Mouse (Mus musculus) midbrain, embryonic 12.5 days (tissue): Measurements from ENCODE around the gene Sumo1. TPM values are rescaled to one million over a fixed set of nuclear protein-coding genes. Genes with fewer than 3 reads are reported as not detected.

ENCODE experiments used
- ATAC-seq: fragments of 200-750 bp; cut with Nextera tagmentation; 2 replicates; pipeline ENCODE4 v1.8.0; 2017; ENCODE audit warnings: low read depth, moderate TSS enrichment, moderate library complexity; ENCODE audit not compliant: low FRiP score
- H3K27ac ChIP-seq: fragments of 300-500 bp; sonication (generic); replicated peaks from 2 replicates; pipeline ENCODE4 v1.5.1; 2016; ENCODE audit warnings: mild to moderate bottlenecking
- H3K27me3 ChIP-seq: fragments of 300-500 bp; sonication (generic); 2 replicates; pipeline ENCODE4 v1.6.1; 2016; ENCODE audit warnings: mild to moderate bottlenecking
- H3K36me3 ChIP-seq: fragments of 300-500 bp; sonication (generic); 2 replicates; pipeline ENCODE4 v1.6.1; 2016
- H3K4me1 ChIP-seq: fragments of 300-500 bp; sonication (generic); 2 replicates; pipeline ENCODE4 v1.6.1; 2016
- H3K4me2 ChIP-seq: fragments of 300-500 bp; sonication (generic); replicated peaks from 2 replicates; pipeline ENCODE4 v1.6.1; 2016; ENCODE audit warnings: mild to moderate bottlenecking, moderate library complexity
- H3K4me3 ChIP-seq: fragments of 300-500 bp; sonication (generic); 2 replicates; pipeline ENCODE4 v1.5.1; 2016; ENCODE audit warnings: mild to moderate bottlenecking
- H3K9ac ChIP-seq: fragments of 300-500 bp; sonication (generic); replicated peaks from 2 replicates; pipeline ENCODE4 v1.6.1; 2016; ENCODE audit warnings: mild to moderate bottlenecking, moderate library complexity
- H3K9me3 ChIP-seq: fragments of 300-500 bp; sonication (generic); 2 replicates; pipeline ENCODE4 v1.6.1; 2016; ENCODE audit warnings: mild to moderate bottlenecking
- WGBS: fragments of 180-500 bp; shearing (Covaris S2); methylation state at CpG from one replicate; pipeline ENCODE4 v1.1.7; 2016; 5-methylcytosine and 5-hydroxymethylcytosine counted together
- polyA plus RNA-seq: library from polyadenylated mRNA; unstranded; fragments of >200 nt; fragmentation: Nextera tagmentation; extraction: Ambion mirVana; gene quantifications from 2 replicates; pipeline ENCODE4 v1.2.1, GENCODE M21; 2016

The Sumo1 gene
- 481 and 502 TPM in 2 replicates for polyA plus RNA-seq

DNA sequence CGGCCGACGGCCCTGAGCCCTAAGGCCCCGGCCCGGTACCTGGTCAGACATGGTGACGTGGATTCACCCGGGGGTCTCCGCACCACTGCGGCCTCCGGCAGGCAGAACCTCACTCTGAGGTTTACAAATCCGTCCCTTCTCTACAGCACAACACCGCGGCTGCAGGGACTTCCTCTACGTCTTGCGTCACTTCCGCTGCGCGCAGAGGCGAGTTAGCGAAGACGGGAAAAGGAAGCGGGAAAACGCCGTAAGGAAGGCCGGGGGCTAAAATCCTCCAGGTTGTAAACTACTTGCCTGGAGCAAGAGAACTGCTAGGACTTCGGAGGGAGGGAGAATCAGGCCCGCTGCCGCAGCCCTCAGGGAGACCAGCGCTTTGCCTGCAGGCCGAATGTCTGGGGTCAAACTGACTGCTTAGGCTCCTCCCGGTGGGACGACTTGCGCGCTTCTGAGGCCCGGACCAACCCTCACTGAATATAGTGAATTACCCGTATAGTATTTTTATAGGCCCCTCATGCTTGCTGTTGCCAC is at the start of gene Sumo1:
Gene Sumo1 (minus strand): TSS at position 194 of the 528 bp plus-strand sequence.
- H3K27ac ChIP-seq: peak within 1 kb of the TSS; percentile 95
- ATAC-seq: peak; percentile 95
- peak within 1 kb of the TSS; percentile 97 for H3K9ac ChIP-seq
- H3K4me2 ChIP-seq: peak within 1 kb of the TSS; percentile 79
- H3K9me3 ChIP-seq: no peaks in the 10 kb centered on the region
- under 1% methylated on average over 36 of the region's 36 CpGs for WGBS
- no peaks in the 10 kb centered on the region for H3K27me3 ChIP-seq
- H3K36me3 ChIP-seq: 0 out of 2 replicates have a peak, but pooled peaks cover 3% of the 10 kb centered on the region
- peak within 1 kb of the TSS; percentile 90 for H3K4me3 ChIP-seq
- peaks cover 21% of the 10 kb centered on the region for H3K4me1 ChIP-seq

DNA sequence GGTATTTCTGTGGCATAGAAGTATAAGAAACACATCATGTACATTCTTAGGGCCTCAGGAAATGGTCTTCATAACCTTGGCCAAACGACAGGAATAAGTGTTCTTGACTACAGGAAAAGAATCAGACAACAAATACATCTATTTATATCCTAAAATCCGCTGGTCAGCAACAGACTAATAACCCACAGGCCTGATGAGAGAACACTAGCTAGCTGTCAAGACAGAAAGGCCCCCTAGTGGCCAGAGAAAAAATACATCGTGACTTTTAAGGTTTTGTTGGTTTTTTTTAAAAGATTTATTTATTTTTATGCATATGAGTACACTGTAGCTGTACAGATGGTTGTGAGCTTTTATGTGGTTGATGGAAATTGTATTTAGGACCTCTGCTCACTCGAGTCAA is 49.3 kb upstream of the Sumo1 start:
- peaks cover 35% of the 10 kb centered on the region for H3K36me3 ChIP-seq
- H3K27ac ChIP-seq: no peak overlapping the region
- WGBS: 58% methylated on average over 4 of the region's 4 CpGs
- H3K4me1 ChIP-seq: no peaks in the 10 kb centered on the region
- H3K4me3 ChIP-seq: no peak overlapping the region
- ATAC-seq: no peak
- no peak overlapping the region for H3K4me2 ChIP-seq
- H3K9me3 ChIP-seq: no peaks in the 10 kb centered on the region
- no peaks in the 10 kb centered on the region for H3K27me3 ChIP-seq
- H3K9ac ChIP-seq: no peak overlapping the region

DNA sequence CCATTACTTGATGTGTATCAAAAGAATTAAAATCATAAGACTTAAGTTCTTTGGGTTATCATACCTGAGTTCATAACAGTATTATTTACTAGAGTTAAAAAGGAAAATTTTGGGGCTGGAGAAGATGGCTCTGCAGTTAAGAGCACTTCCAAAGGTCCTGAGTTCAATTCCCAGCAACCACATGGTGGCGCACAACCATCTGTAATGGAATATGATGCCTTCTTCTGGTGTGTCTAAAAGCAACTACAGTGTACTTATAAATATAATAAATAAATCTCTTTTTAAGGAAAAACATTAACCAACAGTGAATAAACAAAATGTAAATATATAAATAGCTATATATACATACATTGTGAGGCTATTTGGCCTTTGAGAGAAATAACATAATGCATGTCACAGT is 31.1 kb upstream of the Sumo1 start:
- H3K27ac ChIP-seq: no peak overlapping the region
- no peak overlapping the region for H3K4me2 ChIP-seq
- H3K4me3 ChIP-seq: no peak overlapping the region
- H3K4me1 ChIP-seq: no peaks in the 10 kb centered on the region
- WGBS: 88% methylated on average over 1 of the region's 1 CpGs
- no peaks in the 10 kb centered on the region for H3K9me3 ChIP-seq
- no peaks in the 10 kb centered on the region for H3K27me3 ChIP-seq
- H3K9ac ChIP-seq: no peak overlapping the region
- ATAC-seq: no peak
- peaks cover 76% of the 10 kb centered on the region for H3K36me3 ChIP-seq

DNA sequence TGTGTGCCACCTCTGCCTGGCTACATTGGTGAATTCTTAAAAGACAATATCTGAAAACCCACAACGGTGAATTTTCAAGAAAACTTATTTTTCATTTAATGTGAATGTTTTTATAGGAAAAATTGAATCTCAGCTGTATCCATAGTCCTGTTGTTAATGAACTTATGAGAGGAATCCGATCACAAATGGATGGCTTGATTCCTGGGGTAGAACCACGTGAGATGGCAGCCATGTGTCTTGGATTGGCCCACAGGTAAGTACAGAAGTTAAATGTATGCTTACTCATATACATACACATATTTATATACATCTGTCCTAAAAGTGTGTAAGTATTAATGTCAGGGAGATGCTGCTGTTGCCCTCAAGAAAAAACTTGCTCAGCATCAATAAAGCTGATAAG is 27.6 kb upstream of the Sumo1 start:
- H3K9me3 ChIP-seq: no peaks in the 10 kb centered on the region
- H3K27me3 ChIP-seq: no peaks in the 10 kb centered on the region
- no peak overlapping the region for H3K9ac ChIP-seq
- H3K27ac ChIP-seq: no peak overlapping the region
- no peak for ATAC-seq
- H3K4me1 ChIP-seq: no peaks in the 10 kb centered on the region
- H3K4me2 ChIP-seq: no peak overlapping the region
- no peak overlapping the region for H3K4me3 ChIP-seq
- H3K36me3 ChIP-seq: peaks cover 77% of the 10 kb centered on the region
- WGBS: 94% methylated on average over 3 of the region's 3 CpGs

DNA sequence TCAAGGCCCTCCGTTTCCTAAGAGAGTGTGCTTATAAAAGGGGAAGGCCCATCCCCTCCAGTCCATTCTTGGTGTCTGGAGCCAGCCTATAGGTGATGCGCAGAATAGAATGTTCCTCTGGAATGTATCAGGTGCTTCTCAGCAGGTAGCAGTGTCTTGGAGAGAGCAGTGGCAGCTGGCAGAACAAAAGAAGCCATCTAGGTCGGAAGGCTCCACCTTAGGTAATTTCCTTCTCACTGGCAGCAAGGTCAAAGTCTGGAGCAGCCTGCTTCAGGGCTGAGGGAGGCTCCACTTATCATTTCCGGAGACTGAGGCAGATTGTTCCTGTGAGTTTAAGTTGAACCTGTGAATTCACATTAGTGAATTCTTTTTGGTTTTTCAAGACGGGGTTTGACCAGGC is 27.1 kb upstream of the Sumo1 start:
- H3K36me3 ChIP-seq: peaks cover 82% of the 10 kb centered on the region
- H3K9ac ChIP-seq: no peak overlapping the region
- no peak overlapping the region for H3K4me3 ChIP-seq
- ATAC-seq: no peak
- H3K9me3 ChIP-seq: no peaks in the 10 kb centered on the region
- H3K4me2 ChIP-seq: no peak overlapping the region
- no peaks in the 10 kb centered on the region for H3K4me1 ChIP-seq
- 93% methylated on average over 5 of the region's 5 CpGs for WGBS
- H3K27me3 ChIP-seq: no peaks in the 10 kb centered on the region
- no peak overlapping the region for H3K27ac ChIP-seq

DNA sequence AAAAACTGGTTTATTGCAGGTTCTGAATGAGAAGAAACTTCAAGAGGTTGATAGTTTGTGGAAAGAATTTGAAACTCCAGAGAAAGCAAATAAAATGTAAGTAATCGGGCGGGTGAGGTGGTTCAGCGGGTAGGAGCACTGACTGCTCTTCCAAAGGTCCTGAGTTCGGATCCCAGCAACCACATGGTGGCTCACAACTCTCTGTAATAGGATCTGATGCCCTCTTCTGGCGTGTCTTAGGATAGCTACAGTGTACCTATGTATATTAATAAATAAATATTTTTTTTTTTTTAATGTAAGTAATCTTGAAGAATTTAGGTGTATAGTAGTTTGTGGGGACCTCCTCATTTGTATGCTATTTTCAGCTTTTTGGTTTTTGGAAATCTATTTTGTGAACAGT is 19.8 kb upstream of the Sumo1 start:
- Histone ChIP-seq H3K4me1 (peaks cover 15% of the 10 kb centered on the region), H3K4me2 (no peak overlapping the region), H3K27ac (no peak overlapping the region), H3K36me3 (peaks cover 44% of the 10 kb centered on the region), H3K9me3 (no peaks in the 10 kb centered on the region), H3K9ac (no peak overlapping the region), H3K27me3 (no peaks in the 10 kb centered on the region), H3K4me3 (no peak overlapping the region)
- no peak for ATAC-seq
- 91% methylated on average over 5 of the region's 5 CpGs for WGBS

DNA sequence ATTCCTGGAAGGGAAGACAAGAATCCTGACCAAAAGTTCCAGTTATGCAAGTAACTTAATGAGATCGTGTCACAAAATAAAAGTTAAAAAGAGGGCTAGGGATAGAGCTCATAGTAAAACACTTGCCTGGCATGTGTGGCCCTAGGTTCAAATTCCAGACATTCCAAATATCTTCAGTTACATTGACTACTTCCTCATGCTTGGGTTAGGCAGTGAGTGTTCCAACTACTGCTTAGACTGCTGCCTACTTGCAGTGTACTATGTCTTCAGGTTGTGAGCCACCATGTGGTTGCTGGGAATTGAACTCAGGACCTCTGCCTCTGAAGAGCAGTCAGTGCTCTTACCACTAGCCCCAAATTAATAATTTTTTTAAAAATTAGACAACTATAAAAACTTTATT is 16.9 kb upstream of the Sumo1 start:
- WGBS: 85% methylated on average over 1 of the region's 1 CpGs
- no peak overlapping the region for H3K4me3 ChIP-seq
- H3K4me2 ChIP-seq: no peak overlapping the region
- no peak overlapping the region for H3K27ac ChIP-seq
- no peaks in the 10 kb centered on the region; the same call in 1 of the 2 replicates for H3K27me3 ChIP-seq
- H3K9ac ChIP-seq: no peak overlapping the region
- no peak for ATAC-seq
- peaks cover 20% of the 10 kb centered on the region; the same call in 1 of the 2 replicates for H3K36me3 ChIP-seq
- no peaks in the 10 kb centered on the region for H3K9me3 ChIP-seq
- H3K4me1 ChIP-seq: peaks cover 15% of the 10 kb centered on the region

DNA sequence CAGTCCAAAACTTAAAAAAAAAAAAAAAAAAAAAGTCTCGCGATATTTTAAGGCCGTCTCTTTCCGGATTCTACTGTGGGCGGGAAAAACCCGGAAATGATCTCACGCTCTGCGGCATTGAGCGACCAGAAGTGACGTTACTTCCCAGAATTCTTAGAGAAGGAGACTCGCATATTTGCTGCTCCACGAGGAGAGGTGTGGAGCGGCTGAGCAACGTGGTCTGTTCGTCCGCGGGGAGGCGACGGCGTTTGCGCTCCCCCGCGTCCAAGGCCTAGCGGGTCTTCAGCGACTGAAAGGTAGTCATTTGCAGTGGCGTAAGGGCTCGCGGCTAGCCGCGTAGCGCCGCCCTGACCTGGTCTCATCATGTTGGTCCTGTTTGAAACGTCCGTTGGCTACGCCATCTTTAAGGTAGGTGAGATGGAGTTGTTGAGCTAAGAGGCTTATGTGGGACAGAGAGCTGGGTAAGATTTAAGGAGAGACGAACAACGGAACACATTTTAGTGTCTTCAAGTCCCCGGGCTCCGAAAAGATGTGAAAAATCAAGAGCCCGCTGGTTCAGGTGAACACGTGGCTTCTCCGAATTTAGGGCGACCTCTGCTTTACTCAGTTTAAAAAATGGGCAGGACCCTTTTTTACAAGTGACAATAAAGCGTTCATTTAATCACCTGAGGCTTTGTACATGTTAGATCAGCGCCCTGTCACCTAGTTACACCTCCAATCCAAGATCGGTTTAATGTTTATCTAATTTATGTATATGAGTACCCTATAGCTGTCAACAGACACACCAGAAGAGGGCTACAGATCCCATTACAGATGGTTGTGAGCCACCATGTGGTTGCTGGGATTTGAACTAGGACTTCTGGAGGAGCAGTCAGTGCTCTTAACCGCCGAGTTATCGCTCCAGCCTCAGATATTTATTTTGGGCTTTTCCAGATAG is 14.5 kb upstream of the Sumo1 start, which contains the start of gene Nop58:
Gene Nop58 (plus strand): TSS at position 153 of the 937 bp plus-strand sequence.
- no peaks in the 10 kb centered on the region; the same call in 1 of the 2 replicates for H3K27me3 ChIP-seq
- peak within 1 kb of the TSS; percentile 87 for H3K4me3 ChIP-seq
- peaks cover 15% of the 10 kb centered on the region for H3K4me1 ChIP-seq
- peak within 1 kb of the TSS; percentile 73 for H3K9ac ChIP-seq
- peak within 1 kb of the TSS; percentile 88 for H3K4me2 ChIP-seq
- peak within 1 kb of the TSS; percentile 79 for H3K27ac ChIP-seq
- no peaks in the 10 kb centered on the region for H3K9me3 ChIP-seq
- H3K36me3 ChIP-seq: 0 out of 2 replicates have a peak, but pooled peaks cover 10% of the 10 kb centered on the region
- under 1% methylated on average over 49 of the region's 49 CpGs for WGBS
- peak; percentile 96 for ATAC-seq

DNA sequence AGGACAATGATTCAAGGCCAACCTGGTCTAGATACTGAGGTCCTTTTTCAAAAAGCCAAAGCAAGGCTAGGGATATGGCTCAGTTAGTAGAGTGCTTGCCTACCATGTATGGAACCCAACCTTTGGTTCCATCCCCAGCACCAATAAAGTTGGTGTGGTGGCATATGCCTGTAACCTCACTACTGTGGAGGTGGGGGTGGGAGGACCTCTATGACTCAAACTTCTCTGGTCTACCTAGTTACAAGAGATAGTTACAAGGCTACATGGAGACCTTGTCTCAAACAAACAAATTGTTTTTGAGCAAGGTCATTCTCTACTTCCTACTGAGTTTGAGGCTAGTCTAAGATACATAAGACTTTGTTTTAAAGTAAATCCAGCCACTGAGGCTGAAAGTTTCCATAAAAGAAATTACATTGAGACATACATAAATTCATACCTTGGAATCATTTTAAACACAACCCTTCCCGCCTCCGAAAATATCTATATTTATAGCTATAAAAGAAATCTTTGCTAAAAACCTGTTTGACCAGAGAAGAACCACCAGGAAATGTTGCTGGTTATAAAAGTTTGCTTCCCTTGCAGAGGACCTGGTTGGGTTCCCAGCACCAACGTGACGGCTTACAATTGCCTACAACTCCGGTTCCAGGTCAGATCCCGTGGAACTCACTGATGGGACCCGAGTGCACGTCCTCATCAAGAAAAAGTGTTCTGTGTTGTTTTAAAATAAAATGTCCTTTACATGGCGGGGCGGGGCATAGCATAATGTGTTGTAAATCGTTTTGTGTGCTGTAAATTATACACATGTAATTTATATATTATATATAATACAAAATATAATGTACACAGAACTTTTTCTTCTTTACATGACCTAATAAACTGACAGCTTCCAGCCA is 13.5 kb upstream of the Sumo1 start:
- 9% methylated on average over 11 of the region's 11 CpGs for WGBS
- ATAC-seq: peak; percentile 17
- H3K9ac ChIP-seq: peak overlapping the region; percentile 51

DNA sequence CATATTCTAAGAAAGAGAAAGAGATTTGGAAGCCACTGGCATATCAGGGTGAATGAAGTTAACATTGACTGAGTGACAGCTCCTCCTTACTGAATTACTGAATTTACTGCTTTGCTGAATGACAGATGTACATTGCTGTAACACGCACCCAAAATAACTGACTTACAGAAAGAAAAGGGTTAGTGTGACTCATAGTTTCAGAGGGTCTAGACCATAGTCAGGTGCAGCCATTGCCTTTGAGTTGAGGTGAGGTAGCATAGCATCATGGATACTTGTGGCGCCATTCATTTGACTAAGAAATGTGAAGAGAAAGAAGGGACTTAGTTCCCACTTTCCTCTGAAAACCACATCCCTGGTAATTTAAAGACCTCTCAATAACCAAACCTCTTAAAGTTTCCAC is 3.0 kb upstream of the Sumo1 start:
- no peak overlapping the region for H3K4me3 ChIP-seq
- H3K4me2 ChIP-seq: no peak overlapping the region
- ATAC-seq: no peak
- no peaks in the 10 kb centered on the region for H3K27me3 ChIP-seq
- no peak overlapping the region for H3K9ac ChIP-seq
- WGBS: 98% methylated on average over 2 of the region's 2 CpGs
- peaks cover 15% of the 10 kb centered on the region for H3K4me1 ChIP-seq
- H3K36me3 ChIP-seq: 0 out of 2 replicates have a peak, but pooled peaks cover 3% of the 10 kb centered on the region
- H3K27ac ChIP-seq: no peak overlapping the region
- no peaks in the 10 kb centered on the region for H3K9me3 ChIP-seq

More for the DNA sequence above, 13.5 kb upstream of the Sumo1 start:
- Histone ChIP-seq H3K4me3 (peak overlapping the region; percentile 87), H3K27me3 (no peaks in the 10 kb centered on the region; the same call in 1 of the 2 replicates), H3K36me3 (0 out of 2 replicates have a peak, but pooled peaks cover 2% of the 10 kb centered on the region), H3K4me1 (peaks cover 15% of the 10 kb centered on the region), H3K9me3 (no peaks in the 10 kb centered on the region), H3K27ac (no peak overlapping the region), H3K4me2 (peak overlapping the region; percentile 68)

DNA sequence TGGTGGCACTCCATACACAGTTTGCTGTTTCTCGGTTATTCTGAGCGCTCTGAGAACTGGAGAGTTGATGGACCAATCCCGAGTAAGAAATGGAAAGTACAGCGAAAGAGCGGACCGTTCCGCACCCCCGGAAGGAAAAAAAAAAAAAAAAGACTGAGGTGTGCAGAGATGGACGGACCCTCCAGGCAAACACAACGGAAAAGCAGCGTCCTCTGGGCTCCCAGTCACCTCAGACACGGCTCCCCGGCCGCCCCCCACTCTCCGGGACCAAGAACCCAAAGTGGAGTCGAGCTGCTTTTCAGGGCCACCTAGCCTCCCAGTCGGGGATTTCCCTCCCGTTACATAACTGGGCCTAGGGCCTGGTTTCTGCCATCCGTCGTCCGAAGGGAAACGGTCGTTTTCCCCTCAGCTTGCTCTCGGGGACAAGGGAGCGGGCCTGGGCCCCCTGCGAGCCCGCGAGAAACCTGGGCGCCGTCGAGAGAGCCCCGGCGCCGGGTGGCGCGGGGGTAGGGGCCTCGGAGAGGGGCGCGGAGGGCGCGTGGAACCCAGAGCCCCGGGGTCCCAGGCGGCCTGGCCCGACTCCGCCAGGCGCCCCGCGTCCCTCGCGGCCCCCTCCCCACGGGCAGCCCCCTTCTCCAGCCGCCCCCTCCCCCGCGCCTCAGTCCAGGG is 538 bp downstream of the Sumo1 start:
- Histone ChIP-seq H3K27ac (peak overlapping the region; percentile 95), H3K36me3 (0 out of 2 replicates have a peak, but pooled peaks cover 3% of the 10 kb centered on the region), H3K9ac (peak overlapping the region; percentile 97), H3K27me3 (no peaks in the 10 kb centered on the region), H3K9me3 (no peaks in the 10 kb centered on the region), H3K4me1 (peaks cover 21% of the 10 kb centered on the region), H3K4me3 (peak overlapping the region; percentile 90), H3K4me2 (peak overlapping the region; percentile 79)
- ATAC-seq: peak; percentile 61
- WGBS: under 1% methylated on average over 48 of the region's 54 CpGs
